Mouse (Mus musculus) stomach, embryonic 14.5 days (tissue): ENCODE measurements at regions not wholly inside any gene's neighbourhood (a gene's known extent, or its start where the extent isn't known, plus 50 kb on each side); places are given as distances from the start of the nearest gene placed in this dataset.

ENCODE experiments used
- ATAC-seq: fragments of 200-750 bp; cut with Nextera tagmentation; 2 replicates; pipeline ENCODE4 v1.8.0; 2017; ENCODE audit warnings: low read depth, moderate TSS enrichment; ENCODE audit not compliant: insufficient number of reproducible peaks, insufficient read depth, low FRiP score
- H3K27ac ChIP-seq: fragments of 300-500 bp; sonication (generic); 2 replicates; pipeline ENCODE4 v1.5.1; 2014; ENCODE audit warnings: mild to moderate bottlenecking, low read length, moderate library complexity, mixed read lengths
- H3K27me3 ChIP-seq: fragments of 300-500 bp; sonication (generic); 2 replicates; pipeline ENCODE4 v1.6.1; 2014; ENCODE audit warnings: low read length, control low read depth, mixed read lengths; ENCODE audit not compliant: control insufficient read depth, insufficient read depth
- H3K36me3 ChIP-seq: fragments of 300-500 bp; sonication (generic); 2 replicates; pipeline ENCODE4 v1.6.1; 2014; ENCODE audit warnings: mild to moderate bottlenecking, control low read depth, low read length, moderate library complexity, mixed read lengths; ENCODE audit not compliant: control insufficient read depth, insufficient read depth
- H3K4me1 ChIP-seq: fragments of 300-500 bp; sonication (generic); 2 replicates; pipeline ENCODE4 v1.6.1; 2014; ENCODE audit warnings: low read length, control low read depth, mixed read lengths; ENCODE audit not compliant: control insufficient read depth, insufficient read depth
- H3K4me2 ChIP-seq: fragments of 300-500 bp; sonication (generic); replicated peaks from 2 replicates; pipeline ENCODE4 v1.6.1; 2014; ENCODE audit warnings: low read depth, low read length, control low read depth
- H3K4me3 ChIP-seq: fragments of 300-500 bp; sonication (generic); 2 replicates; pipeline ENCODE4 v1.5.1; 2014; ENCODE audit warnings: low read depth, low read length, control low read depth
- H3K9ac ChIP-seq: fragments of 300-500 bp; sonication (generic); replicated peaks from 2 replicates; pipeline ENCODE4 v1.6.1; 2014; ENCODE audit warnings: low read depth, mild to moderate bottlenecking, control low read depth, low read length, moderate library complexity, mixed read lengths
- H3K9me3 ChIP-seq: fragments of 300-500 bp; sonication (generic); 2 replicates; pipeline ENCODE4 v1.6.1; 2016; ENCODE audit warnings: low read depth, low read length, control low read depth; ENCODE audit not compliant: control insufficient read depth
- WGBS: fragments of 180-500 bp; shearing (Covaris S2); extraction: QIAGEN DNeasy Blood & Tissue Kit; methylation state at CpG from one replicate; pipeline ENCODE4 v1.1.7; 2014; 5-methylcytosine and 5-hydroxymethylcytosine counted together

- H3K4me3 ChIP-seq = no peak overlapping the region
- no peaks in the 10 kb centered on the region for H3K9me3 ChIP-seq
- H3K27me3 ChIP-seq = no peaks in the 10 kb centered on the region
- H3K4me1 ChIP-seq = no peaks in the 10 kb centered on the region
- no peak overlapping the region for H3K4me2 ChIP-seq
- ATAC-seq = peak; percentile 37; the same call in 1 of the 2 replicates
- H3K27ac ChIP-seq = no peak overlapping the region
- 31% methylated on average over 7 of the region's 7 CpGs for whole genome bisulfite sequencing
- H3K36me3 ChIP-seq = no peaks in the 10 kb centered on the region
- H3K9ac ChIP-seq = no peak overlapping the region
Observed at GRCm38 (mm10) chr12:29054367-29054766, 302.8 kb downstream of the Eipr1 start.

GRCm38 (mm10) chr12:29062025-29062637 lies 310.5 kb downstream of the Eipr1 start:
- Histone ChIP-seq H3K4me3 (no peak overlapping the region), H3K9ac (no peak overlapping the region), H3K4me2 (no peak overlapping the region), H3K27ac (no peak overlapping the region), H3K4me1 (no peaks in the 10 kb centered on the region), H3K9me3 (no peaks in the 10 kb centered on the region), H3K36me3 (no peaks in the 10 kb centered on the region), H3K27me3 (no peaks in the 10 kb centered on the region)
- 26% methylated on average over 14 of the region's 14 CpGs for WGBS
- ATAC-seq = no peak

GRCm38 (mm10) chr12:29062801-29063200 lies 311.2 kb downstream of the Eipr1 start:
- no peak overlapping the region for H3K4me2 ChIP-seq
- WGBS = 89% methylated on average over 3 of the region's 3 CpGs
- H3K4me1 ChIP-seq = no peaks in the 10 kb centered on the region
- no peak overlapping the region for H3K4me3 ChIP-seq
- no peaks in the 10 kb centered on the region for H3K36me3 ChIP-seq
- H3K27ac ChIP-seq = no peak overlapping the region
- H3K27me3 ChIP-seq = no peaks in the 10 kb centered on the region
- ATAC-seq = no peak
- no peaks in the 10 kb centered on the region for H3K9me3 ChIP-seq
- no peak overlapping the region for H3K9ac ChIP-seq

- Histone ChIP-seq H3K27me3 (no peaks in the 10 kb centered on the region), H3K9ac (no peak overlapping the region), H3K4me1 (no peaks in the 10 kb centered on the region), H3K4me3 (no peak overlapping the region), H3K4me2 (no peak overlapping the region), H3K9me3 (no peaks in the 10 kb centered on the region), H3K36me3 (no peaks in the 10 kb centered on the region), H3K27ac (no peak overlapping the region)
- WGBS = 23% methylated on average over 5 of the region's 5 CpGs
- ATAC-seq = no peak
Observed at GRCm38 (mm10) chr12:29068180-29068579, 316.6 kb downstream of the Eipr1 start.

- 62% methylated on average over 10 of the region's 10 CpGs for WGBS
- H3K36me3 ChIP-seq = no peaks in the 10 kb centered on the region
- H3K4me3 ChIP-seq = no peak overlapping the region
- H3K4me2 ChIP-seq = no peak overlapping the region
- H3K27ac ChIP-seq = no peak overlapping the region
- no peak overlapping the region for H3K9ac ChIP-seq
- no peaks in the 10 kb centered on the region for H3K4me1 ChIP-seq
- no peaks in the 10 kb centered on the region for H3K9me3 ChIP-seq
- no peaks in the 10 kb centered on the region for H3K27me3 ChIP-seq
- ATAC-seq = no peak
Observed at GRCm38 (mm10) chr12:29075096-29075852, 323.7 kb downstream of the Eipr1 start.

- no peaks in the 10 kb centered on the region for H3K4me1 ChIP-seq
- no peak overlapping the region for H3K4me3 ChIP-seq
- no peak overlapping the region for H3K27ac ChIP-seq
- H3K27me3 ChIP-seq = no peaks in the 10 kb centered on the region
- 88% methylated on average over 1 of the region's 1 CpGs for WGBS
- no peak overlapping the region for H3K4me2 ChIP-seq
- H3K36me3 ChIP-seq = no peaks in the 10 kb centered on the region
- ATAC-seq = no peak
- H3K9me3 ChIP-seq = no peaks in the 10 kb centered on the region
- H3K9ac ChIP-seq = no peak overlapping the region
Observed at GRCm38 (mm10) chr12:29076606-29077005, 325.0 kb downstream of the Eipr1 start.

GRCm38 (mm10) chr12:29079011-29079410 lies 327.4 kb downstream of the Eipr1 start:
- 81% methylated on average over 1 of the region's 1 CpGs for WGBS
- Histone ChIP-seq H3K36me3 (no peaks in the 10 kb centered on the region), H3K4me2 (no peak overlapping the region), H3K27me3 (no peaks in the 10 kb centered on the region), H3K9ac (no peak overlapping the region), H3K27ac (no peak overlapping the region), H3K9me3 (no peaks in the 10 kb centered on the region), H3K4me1 (no peaks in the 10 kb centered on the region), H3K4me3 (no peak overlapping the region)
- ATAC-seq = no peak

- 67% methylated on average over 13 of the region's 13 CpGs for WGBS
- Histone ChIP-seq H3K9ac (no peak overlapping the region), H3K27ac (no peak overlapping the region), H3K27me3 (no peaks in the 10 kb centered on the region), H3K4me1 (no peaks in the 10 kb centered on the region), H3K4me2 (no peak overlapping the region), H3K36me3 (no peaks in the 10 kb centered on the region), H3K4me3 (no peak overlapping the region), H3K9me3 (no peaks in the 10 kb centered on the region)
- ATAC-seq = no peak
Observed at GRCm38 (mm10) chr12:29083426-29084221, 332.0 kb downstream of the Eipr1 start.
